Mouse (Mus musculus): ENCODE measurements around the gene Srebf2. TPM values are rescaled to one million over a fixed set of nuclear protein-coding genes. Genes with fewer than 3 reads are reported as not detected.

Srebf2 gene
- polyA plus RNA-seq, 1 experiment: 240 TPM

DNA sequence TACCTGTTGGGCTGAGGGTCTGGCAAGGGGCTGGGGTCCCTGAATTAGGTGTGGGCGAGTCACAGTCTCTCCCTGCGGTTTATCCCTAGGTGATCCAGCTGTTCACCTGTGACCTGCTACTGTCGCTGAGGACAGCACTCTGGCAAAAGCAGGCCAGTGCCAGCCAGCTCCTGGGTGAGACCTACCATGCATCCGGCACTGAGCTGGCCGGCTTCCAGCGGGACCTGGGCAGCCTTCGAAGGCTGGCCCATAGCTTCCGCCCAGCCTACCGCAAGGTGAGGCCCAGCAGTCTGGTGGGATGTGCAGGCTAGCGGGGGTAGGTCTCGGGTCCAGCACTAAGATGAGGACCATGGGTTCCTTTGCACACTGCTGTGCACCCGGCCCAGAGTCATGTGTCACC lies 52.6 kb downstream of the Srebf2 start:
- no peaks in the 10 kb centered on the region for H3K27me3 ChIP-seq (ENCODE audit: control insufficient read depth, insufficient read depth, low read length)
- peaks cover 88% of the 10 kb centered on the region for H3K36me3 ChIP-seq (ENCODE audit: control insufficient read depth, insufficient read depth, low read length)
- WGBS: 87% methylated on average over 12 of the region's 12 CpGs
- no peaks in the 10 kb centered on the region for H3K4me1 ChIP-seq (ENCODE audit: control insufficient read depth, insufficient read depth, insufficient read length, low read length)
- H3K4me3 ChIP-seq (ENCODE audit: low read depth, low read length): no peak overlapping the region
- H3K27ac ChIP-seq (ENCODE audit: insufficient read depth, low read depth, low read length): no peak overlapping the region
- TF ChIP-seq POLR2A (IDR thresholded peaks at IDR 0.05; ENCODE audit: low read depth, low read length): no peak
- TF ChIP-seq CTCF (IDR thresholded peaks at IDR 0.05; ENCODE audit: extremely low read depth, insufficient read length, insufficient replicate concordance, low read depth, low read length): no peak

DNA sequence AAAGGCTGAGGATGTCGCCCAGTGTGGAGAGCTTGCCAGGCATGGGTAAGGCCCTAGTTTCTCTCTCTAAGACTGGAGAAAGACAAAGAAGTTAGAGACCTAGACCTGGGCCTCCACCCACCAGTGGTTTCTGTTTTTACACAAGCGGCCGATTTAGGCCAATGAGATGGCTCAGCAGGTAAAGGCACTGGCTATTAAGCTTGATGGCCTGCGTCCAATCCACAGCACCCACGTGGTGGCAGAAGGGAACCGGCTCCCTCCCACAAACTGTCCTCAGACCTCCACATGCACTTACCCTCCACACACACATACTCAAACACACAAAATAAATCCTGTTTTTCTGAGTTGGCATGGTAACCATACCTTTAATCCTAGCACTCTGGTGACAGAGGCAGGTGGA lies 55.1 kb downstream of the Srebf2 start:
- H3K27me3 ChIP-seq (ENCODE audit: control insufficient read depth, insufficient read depth, low read length): no peaks in the 10 kb centered on the region
- TF ChIP-seq CTCF (IDR thresholded peaks at IDR 0.05; ENCODE audit: extremely low read depth, insufficient read length, insufficient replicate concordance, low read depth, low read length): no peak
- no peak for TF ChIP-seq POLR2A (IDR thresholded peaks at IDR 0.05; ENCODE audit: low read depth, low read length)
- no peak overlapping the region for H3K4me3 ChIP-seq (ENCODE audit: low read depth, low read length)
- H3K4me1 ChIP-seq (ENCODE audit: control insufficient read depth, insufficient read depth, insufficient read length, low read length): no peaks in the 10 kb centered on the region
- WGBS: 86% methylated on average over 6 of the region's 6 CpGs
- H3K36me3 ChIP-seq (ENCODE audit: control insufficient read depth, insufficient read depth, low read length): peaks cover 81% of the 10 kb centered on the region
- H3K27ac ChIP-seq (ENCODE audit: insufficient read depth, low read depth, low read length): no peak overlapping the region

DNA sequence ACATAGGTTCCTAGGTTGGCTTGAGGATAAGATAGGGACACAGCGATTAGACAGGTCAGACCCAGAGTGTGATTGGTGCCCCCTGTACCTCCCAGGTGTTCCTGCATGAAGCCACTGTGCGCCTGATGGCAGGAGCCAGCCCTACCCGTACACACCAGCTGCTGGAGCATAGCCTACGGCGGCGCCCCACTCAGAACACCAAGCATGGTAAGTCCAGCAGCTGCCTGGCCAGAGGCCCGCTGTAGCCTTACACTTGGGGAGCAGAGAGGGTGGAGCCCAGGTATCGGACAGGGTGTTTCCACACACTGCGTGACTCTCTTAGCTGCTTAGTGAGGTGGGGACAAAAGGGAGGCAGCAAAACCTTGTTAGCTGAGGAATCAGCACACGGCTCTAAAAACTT lies 56.1 kb downstream of the Srebf2 start:
- Histone ChIP-seq H3K4me3 (ENCODE audit: low read depth, low read length) (no peak overlapping the region), H3K36me3 (ENCODE audit: control insufficient read depth, insufficient read depth, low read length) (peaks cover 71% of the 10 kb centered on the region), H3K4me1 (ENCODE audit: control insufficient read depth, insufficient read depth, insufficient read length, low read length) (no peaks in the 10 kb centered on the region), H3K27me3 (ENCODE audit: control insufficient read depth, insufficient read depth, low read length) (no peaks in the 10 kb centered on the region), H3K27ac (ENCODE audit: insufficient read depth, low read depth, low read length) (no peak overlapping the region)
- TF ChIP-seq POLR2A (IDR thresholded peaks at IDR 0.05; ENCODE audit: low read depth, low read length) (no peak), CTCF (IDR thresholded peaks at IDR 0.05; ENCODE audit: extremely low read depth, insufficient read length, insufficient replicate concordance, low read depth, low read length) (no peak)
- WGBS: 90% methylated on average over 10 of the region's 10 CpGs

DNA sequence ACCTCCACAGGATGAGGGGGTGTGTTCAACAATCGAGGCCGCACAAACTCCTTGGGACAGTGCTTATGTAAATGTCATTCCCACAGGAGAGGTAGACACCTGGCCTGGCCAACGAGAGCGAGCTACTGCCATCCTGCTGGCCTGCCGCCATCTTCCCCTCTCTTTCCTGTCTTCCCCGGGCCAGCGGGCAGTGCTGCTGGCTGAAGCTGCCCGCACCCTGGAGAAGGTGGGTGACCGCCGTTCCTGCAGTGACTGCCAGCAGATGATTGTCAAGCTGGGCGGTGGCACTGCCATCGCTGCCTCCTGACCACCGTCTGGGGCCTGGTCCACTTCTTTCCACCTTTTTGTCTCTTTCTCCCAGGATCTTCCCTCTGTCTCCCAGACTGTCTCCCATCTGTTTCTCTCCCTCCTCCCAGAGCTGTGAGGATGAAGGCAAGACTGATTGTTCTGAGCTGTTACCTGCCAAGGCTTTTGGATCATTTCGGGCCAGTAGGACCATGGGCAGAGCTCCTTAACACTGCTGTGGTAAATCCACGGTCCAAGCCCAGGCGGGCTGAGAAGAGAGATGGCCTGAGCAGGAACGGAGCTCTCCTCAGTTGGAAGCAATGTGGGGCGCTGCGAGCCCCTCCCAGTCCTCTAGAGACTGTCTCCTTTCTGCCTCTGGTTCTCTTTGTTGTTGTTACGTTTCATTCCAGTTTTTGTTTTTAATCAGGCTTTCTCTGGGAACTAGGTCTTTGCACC lies 56.8 kb downstream of the Srebf2 start:
- peaks cover 66% of the 10 kb centered on the region for H3K36me3 ChIP-seq (ENCODE audit: control insufficient read depth, insufficient read depth, low read length)
- no peak overlapping the region for H3K27ac ChIP-seq (ENCODE audit: insufficient read depth, low read depth, low read length)
- TF ChIP-seq CTCF (IDR thresholded peaks at IDR 0.05; ENCODE audit: extremely low read depth, insufficient read length, insufficient replicate concordance, low read depth, low read length) (no peak), POLR2A (IDR thresholded peaks at IDR 0.05; ENCODE audit: low read depth, low read length) (no peak)
- WGBS: 88% methylated on average over 20 of the region's 20 CpGs
- H3K27me3 ChIP-seq (ENCODE audit: control insufficient read depth, insufficient read depth, low read length): no peaks in the 10 kb centered on the region
- H3K4me3 ChIP-seq (ENCODE audit: low read depth, low read length): no peak overlapping the region
- no peaks in the 10 kb centered on the region for H3K4me1 ChIP-seq (ENCODE audit: control insufficient read depth, insufficient read depth, insufficient read length, low read length)

DNA sequence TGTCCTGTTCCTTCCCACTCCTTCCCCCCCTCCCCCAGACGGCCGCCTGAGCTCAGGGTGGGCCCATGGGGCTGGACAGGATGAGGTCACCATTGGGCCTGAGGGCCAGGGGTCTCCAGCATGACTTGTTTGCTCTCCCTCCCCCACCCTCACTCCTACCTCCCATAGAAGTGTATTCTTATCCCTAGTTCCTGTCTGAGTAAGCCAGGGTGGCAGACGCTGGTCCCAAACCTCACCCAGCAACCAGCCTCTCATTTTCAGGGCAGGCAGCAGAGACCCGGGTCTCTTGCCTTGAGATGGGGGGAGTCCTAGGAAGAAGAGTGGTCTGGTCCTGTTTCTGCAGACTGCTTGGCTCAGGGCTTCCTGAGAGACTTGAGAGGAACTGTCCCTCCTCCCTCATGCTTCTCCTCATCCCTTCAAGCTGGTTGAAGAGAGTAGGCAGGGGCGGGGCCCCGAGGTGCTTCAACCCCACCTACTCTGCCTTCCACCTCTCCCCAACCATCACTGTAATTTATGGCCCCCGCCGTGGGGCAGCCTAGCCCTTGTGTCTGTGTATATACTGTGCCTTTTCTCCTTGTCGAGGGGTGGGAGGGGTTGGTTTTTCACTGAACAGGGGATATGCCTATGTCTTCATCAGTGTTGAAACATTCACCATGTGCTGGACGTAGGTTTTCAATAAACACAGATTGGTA lies 57.8 kb downstream of the Srebf2 start:
- 77% methylated on average over 10 of the region's 10 CpGs for WGBS
- H3K4me3 ChIP-seq (ENCODE audit: low read depth, low read length): no peak overlapping the region
- H3K36me3 ChIP-seq (ENCODE audit: control insufficient read depth, insufficient read depth, low read length): peaks cover 56% of the 10 kb centered on the region
- no peaks in the 10 kb centered on the region for H3K4me1 ChIP-seq (ENCODE audit: control insufficient read depth, insufficient read depth, insufficient read length, low read length)
- H3K27me3 ChIP-seq (ENCODE audit: control insufficient read depth, insufficient read depth, low read length): no peaks in the 10 kb centered on the region
- H3K27ac ChIP-seq (ENCODE audit: insufficient read depth, low read depth, low read length): no peak overlapping the region
- TF ChIP-seq CTCF (IDR thresholded peaks at IDR 0.05; ENCODE audit: extremely low read depth, insufficient read length, insufficient replicate concordance, low read depth, low read length) (no peak), POLR2A (IDR thresholded peaks at IDR 0.05; ENCODE audit: low read depth, low read length) (no peak)

DNA sequence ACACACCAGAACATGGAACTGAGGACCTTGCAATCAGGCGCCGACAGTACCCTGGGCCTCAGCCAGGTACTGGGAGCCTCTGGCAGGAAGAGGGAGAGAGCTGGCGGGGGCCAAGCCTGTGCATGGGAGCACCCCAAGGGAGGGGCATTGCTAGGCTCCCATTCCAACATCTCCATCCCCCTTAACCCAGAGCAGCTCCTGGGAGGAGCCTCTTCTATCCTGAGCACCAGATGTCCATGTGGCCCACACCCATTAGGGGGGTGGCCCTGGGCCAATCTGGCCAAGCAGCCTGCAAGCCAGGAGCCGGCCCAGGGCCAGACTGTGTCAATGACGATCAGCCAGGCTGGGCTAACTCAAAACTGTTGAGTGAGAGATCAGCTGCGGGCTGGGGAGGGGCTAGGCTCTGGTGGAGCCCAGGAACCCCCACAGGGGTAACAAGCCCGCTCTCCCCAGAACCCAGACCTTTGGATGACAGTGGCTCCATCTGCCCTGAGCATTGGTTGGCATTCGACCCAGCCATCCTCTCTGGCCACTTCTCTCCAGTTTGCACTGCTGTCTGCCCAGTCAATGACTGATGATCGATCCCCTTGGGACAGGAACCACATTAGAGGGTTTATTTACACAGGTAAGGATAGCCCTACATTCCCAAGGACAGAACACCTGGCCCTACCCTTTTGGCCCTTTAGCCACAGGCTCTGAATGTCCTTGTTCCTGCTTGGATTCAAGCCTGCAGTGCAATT lies 59.6 kb downstream of the Srebf2 start:
- no peak overlapping the region for H3K27ac ChIP-seq (ENCODE audit: insufficient read depth, low read depth, low read length)
- peaks cover 9% of the 10 kb centered on the region; the same call in 1 of the 2 replicates for H3K27me3 ChIP-seq (ENCODE audit: control insufficient read depth, insufficient read depth, low read length)
- no peak for TF ChIP-seq POLR2A (IDR thresholded peaks at IDR 0.05; ENCODE audit: low read depth, low read length)
- TF ChIP-seq CTCF (IDR thresholded peaks at IDR 0.05; ENCODE audit: extremely low read depth, insufficient read length, insufficient replicate concordance, low read depth, low read length): no peak
- no peak overlapping the region for H3K4me3 ChIP-seq (ENCODE audit: low read depth, low read length)
- 54% methylated on average over 9 of the region's 9 CpGs for WGBS
- H3K36me3 ChIP-seq (ENCODE audit: control insufficient read depth, insufficient read depth, low read length): peaks cover 41% of the 10 kb centered on the region
- no peaks in the 10 kb centered on the region for H3K4me1 ChIP-seq (ENCODE audit: control insufficient read depth, insufficient read depth, insufficient read length, low read length)

DNA sequence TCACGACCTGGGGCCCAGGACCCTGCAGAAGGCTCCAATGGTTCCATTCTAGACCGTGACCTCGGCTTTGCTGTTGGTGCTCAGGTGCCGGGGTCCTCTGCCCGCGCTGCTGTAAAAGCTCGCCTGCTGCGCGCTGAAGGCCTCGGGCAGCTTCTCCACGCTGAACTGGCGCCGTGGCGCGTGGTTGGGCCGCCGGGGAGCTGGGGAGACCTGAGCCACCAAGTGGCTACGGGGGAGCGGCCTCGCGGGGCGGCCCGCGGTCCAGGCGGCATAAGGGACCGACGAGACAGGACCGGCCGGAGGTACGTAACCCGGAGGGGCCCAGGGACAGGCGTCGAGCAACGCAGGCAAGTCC lies 60.1 kb downstream of the Srebf2 start:
- Histone ChIP-seq H3K4me1 (ENCODE audit: control insufficient read depth, insufficient read depth, insufficient read length, low read length) (peaks cover 5% of the 10 kb centered on the region; the same call in 1 of the 2 replicates), H3K27ac (ENCODE audit: insufficient read depth, low read depth, low read length) (no peak overlapping the region), H3K36me3 (ENCODE audit: control insufficient read depth, insufficient read depth, low read length) (peaks cover 37% of the 10 kb centered on the region), H3K27me3 (ENCODE audit: control insufficient read depth, insufficient read depth, low read length) (peaks cover 14% of the 10 kb centered on the region), H3K4me3 (ENCODE audit: low read depth, low read length) (no peak overlapping the region)
- WGBS: 56% methylated on average over 34 of the region's 34 CpGs
- no peak for TF ChIP-seq POLR2A (IDR thresholded peaks at IDR 0.05; ENCODE audit: low read depth, low read length)
